Mouse (Mus musculus): ENCODE data around the gene Ell2. TPM values are rescaled to one million over a fixed set of nuclear protein-coding genes. Genes with fewer than 3 reads are reported as not detected.

The Ell2 gene
- polyA plus RNA-seq, 1 experiment from 2014 or later: 12.5 TPM

DNA sequence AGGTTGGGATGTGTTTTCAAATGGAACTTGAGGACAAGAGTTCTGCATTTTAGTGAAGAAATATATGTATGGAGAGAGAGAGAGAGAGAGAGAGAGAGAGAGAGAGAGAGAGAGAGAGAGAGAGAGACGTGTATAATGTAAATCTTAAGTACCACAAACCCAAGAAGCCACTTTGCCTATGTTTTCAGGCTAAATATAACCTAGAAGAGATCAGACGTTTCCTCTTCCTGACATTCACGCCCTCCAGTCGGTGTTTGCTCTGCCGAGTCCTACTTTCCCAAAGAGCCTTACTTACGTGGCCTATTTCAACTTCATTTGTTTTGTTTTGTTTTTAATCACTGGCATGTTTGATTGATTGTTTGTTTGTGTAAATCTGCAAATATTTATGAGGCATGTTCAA, 32.0 kb downstream of the Ell2 start:
- Histone ChIP-seq H3K9me3 (no peaks in the 10 kb centered on the region), H3K4me1 (peaks cover 23% of the 10 kb centered on the region; the same call in 1 of the 2 replicates), H3K36me3 (no peaks in the 10 kb centered on the region), H3K27ac (peak overlapping the region; percentile 56), H3K4me3 (no peak overlapping the region), H3K27me3 (ENCODE audit: insufficient read depth, poor library complexity, severe bottlenecking) (no peaks in the 10 kb centered on the region)
- WGBS: 9% methylated on average over 6 of the region's 6 CpGs
- DNase-seq (ENCODE audit: low spot score): no peak

DNA sequence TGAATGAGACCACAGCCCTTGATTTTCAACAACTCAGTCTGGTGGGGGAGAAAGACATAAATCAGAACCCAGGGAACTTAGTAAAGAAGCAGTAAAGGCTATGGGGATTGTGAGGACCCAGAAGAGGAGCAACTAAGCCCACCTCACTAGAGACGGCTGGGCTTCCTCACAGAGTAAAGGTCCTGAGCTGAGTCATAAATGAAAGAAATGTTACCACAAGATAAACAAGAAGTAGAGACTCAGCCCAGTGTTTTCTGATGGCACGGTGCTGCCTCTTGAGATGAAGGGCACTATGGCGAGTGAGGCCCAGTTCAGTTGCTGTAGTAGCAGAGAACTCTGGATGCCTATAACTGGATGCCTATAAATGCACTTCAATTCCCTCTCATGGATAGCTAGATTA, 32.4 kb downstream of the Ell2 start:
- WGBS: 51% methylated on average over 3 of the region's 3 CpGs
- Histone ChIP-seq H3K4me3 (no peak overlapping the region), H3K27ac (peak overlapping the region; percentile 24; the same call in 1 of the 2 replicates), H3K4me1 (peaks cover 21% of the 10 kb centered on the region; the same call in 1 of the 2 replicates), H3K27me3 (ENCODE audit: insufficient read depth, poor library complexity, severe bottlenecking) (no peaks in the 10 kb centered on the region), H3K36me3 (no peaks in the 10 kb centered on the region), H3K9me3 (no peaks in the 10 kb centered on the region)
- no peak for DNase-seq (ENCODE audit: low spot score)

DNA sequence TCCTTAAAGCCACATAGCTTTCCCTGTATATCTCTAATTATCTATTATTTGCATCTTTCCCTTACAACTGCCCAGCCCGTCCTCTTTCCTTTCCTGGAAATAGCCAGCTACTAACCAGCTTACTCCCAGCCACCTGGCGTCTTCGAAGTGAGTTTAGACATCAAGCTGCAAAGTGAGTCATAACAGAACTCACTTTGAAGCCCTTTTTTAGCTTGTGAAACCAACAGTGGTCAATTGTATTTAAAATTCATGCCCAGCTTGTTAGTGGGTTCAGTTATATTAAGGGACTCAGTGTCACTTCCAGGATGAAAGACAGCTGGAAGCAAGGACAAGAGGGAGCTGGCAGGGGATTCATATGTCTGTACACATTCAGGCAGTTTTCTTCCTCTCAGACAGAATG, 33.5 kb downstream of the Ell2 start:
- Histone ChIP-seq H3K9me3 (no peaks in the 10 kb centered on the region), H3K4me1 (peaks cover 21% of the 10 kb centered on the region; the same call in 1 of the 2 replicates), H3K27me3 (ENCODE audit: insufficient read depth, poor library complexity, severe bottlenecking) (no peaks in the 10 kb centered on the region), H3K4me3 (no peak overlapping the region), H3K27ac (no peak overlapping the region), H3K36me3 (no peaks in the 10 kb centered on the region)
- 55% methylated on average over 3 of the region's 3 CpGs for WGBS
- no peak for DNase-seq (ENCODE audit: low spot score)

DNA sequence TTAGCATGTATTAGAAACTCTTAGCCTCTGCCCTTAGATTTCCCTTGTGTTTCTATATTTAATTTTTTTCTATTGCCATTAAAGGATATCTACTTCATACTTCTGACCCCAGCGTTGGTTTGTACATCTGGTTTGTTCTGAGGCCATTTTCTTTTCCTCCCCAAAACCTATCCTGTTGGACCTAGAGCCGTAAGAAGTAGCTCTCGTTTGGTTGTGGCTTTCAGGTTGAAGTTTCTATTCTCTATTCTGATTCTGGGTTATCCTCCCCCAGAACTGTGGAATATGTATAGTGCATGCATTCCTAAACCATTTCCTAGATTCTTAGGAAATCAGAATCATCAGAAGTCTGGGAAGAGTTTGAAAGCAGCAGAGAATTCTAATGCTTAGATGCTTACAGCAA, 34.6 kb downstream of the Ell2 start:
- whole genome bisulfite sequencing: 87% methylated on average over 3 of the region's 3 CpGs
- Histone ChIP-seq H3K27me3 (ENCODE audit: insufficient read depth, poor library complexity, severe bottlenecking) (no peaks in the 10 kb centered on the region), H3K9me3 (no peaks in the 10 kb centered on the region), H3K4me1 (peaks cover 21% of the 10 kb centered on the region; the same call in 1 of the 2 replicates), H3K4me3 (no peak overlapping the region), H3K36me3 (no peaks in the 10 kb centered on the region), H3K27ac (no peak overlapping the region)
- no peak for DNase-seq (ENCODE audit: low spot score)

DNA sequence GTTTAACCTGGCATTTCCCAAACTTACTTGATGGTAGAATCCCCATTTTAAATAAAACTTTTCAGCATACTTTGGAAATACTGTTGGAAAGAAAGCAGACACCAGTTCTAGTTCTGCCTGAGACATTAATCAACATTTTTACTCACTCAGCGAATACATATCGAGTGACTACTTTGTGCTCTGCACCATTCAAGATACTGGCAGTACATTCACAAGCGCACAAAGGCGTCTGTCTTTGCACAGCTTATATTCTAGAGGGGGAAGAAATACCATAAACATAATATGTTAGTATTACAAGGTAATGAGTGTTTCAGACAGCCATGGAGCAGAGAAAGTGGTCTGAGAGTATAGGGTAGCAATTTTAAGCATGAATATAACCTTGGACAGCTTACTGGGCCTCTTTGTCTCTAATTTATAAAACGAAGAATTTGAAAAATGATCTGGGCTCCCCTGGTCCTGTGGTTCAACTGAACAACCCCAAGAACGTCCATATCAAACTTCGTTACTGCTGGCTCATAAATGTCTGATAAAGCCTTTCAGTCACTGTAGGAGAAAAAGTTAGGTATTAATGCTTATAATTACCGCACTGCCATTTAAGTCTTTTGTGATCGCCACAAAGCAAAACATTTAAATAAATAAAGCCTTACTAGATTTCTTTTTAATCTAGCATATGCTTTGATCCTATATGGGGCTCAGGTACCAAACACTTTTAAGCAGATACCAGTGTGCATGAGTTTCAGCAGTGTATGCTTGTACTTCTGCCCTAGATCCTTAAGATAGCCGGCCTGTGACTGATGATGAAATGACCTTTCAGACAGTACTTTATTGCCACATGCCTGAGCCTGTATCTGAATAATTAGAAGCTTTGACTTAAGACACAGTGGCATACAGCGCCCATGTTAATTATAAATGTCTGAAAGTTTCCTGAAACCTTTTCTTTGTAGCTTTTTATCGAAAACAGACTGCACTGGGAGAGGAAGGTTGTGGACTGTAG, 35.5 kb downstream of the Ell2 start:
- no peaks in the 10 kb centered on the region for H3K27me3 ChIP-seq (ENCODE audit: insufficient read depth, poor library complexity, severe bottlenecking)
- no peak for DNase-seq (ENCODE audit: low spot score)
- no peaks in the 10 kb centered on the region for H3K36me3 ChIP-seq
- H3K4me3 ChIP-seq: no peak overlapping the region
- H3K4me1 ChIP-seq: peaks cover 21% of the 10 kb centered on the region; the same call in 1 of the 2 replicates
- H3K27ac ChIP-seq: no peak overlapping the region
- no peaks in the 10 kb centered on the region for H3K9me3 ChIP-seq
- 83% methylated on average over 12 of the region's 12 CpGs for WGBS

DNA sequence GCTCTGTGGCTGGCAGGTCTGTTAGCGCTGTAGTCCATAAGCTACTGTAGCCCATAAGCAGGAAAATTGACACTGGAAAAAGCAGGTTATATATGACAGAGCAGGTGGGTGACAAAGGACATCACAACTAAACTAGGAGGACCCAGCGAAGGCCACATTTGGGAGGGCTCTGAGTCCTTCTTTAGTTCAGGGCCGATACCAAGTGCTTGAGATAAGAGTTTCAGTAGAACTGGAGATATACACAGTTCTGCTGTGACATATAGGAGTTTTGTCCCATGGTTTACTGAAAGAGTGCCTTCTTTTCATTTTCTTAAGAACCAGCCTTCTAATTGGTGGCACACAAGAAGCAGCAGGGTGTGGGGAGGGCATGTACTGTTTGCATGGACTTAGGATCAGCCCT, 36.4 kb downstream of the Ell2 start:
- H3K27me3 ChIP-seq (ENCODE audit: insufficient read depth, poor library complexity, severe bottlenecking): no peaks in the 10 kb centered on the region
- no peak overlapping the region for H3K4me3 ChIP-seq
- H3K4me1 ChIP-seq: peaks cover 19% of the 10 kb centered on the region; the same call in 1 of the 2 replicates
- 71% methylated on average over 3 of the region's 3 CpGs for WGBS
- H3K27ac ChIP-seq: no peak overlapping the region
- no peaks in the 10 kb centered on the region for H3K36me3 ChIP-seq
- H3K9me3 ChIP-seq: no peaks in the 10 kb centered on the region
- DNase-seq (ENCODE audit: low spot score): no peak

DNA sequence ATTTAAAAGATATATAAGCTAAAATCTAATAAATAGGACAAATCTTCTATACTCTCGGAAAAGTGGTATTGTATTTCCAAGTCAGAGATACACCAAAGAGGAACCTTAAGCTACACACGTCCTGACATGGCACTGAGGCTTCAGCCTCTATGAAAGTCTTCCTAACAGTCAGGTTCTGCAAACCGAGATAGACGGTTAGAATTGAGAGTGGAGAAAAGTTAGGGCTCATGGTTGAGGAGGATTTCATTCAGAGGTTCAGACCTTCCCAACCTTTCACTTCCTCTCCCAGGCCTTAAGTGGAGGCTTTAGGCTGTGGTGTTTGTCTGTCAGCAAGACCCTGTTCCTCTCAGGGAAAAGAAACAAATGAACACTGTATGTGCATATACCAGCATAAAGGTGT, 37.5 kb downstream of the Ell2 start:
- H3K27ac ChIP-seq: no peak overlapping the region
- no peaks in the 10 kb centered on the region for H3K9me3 ChIP-seq
- peaks cover 10% of the 10 kb centered on the region; the same call in 1 of the 2 replicates for H3K4me1 ChIP-seq
- no peak for DNase-seq (ENCODE audit: low spot score)
- no peaks in the 10 kb centered on the region for H3K36me3 ChIP-seq
- no peak overlapping the region for H3K4me3 ChIP-seq
- WGBS: 81% methylated on average over 4 of the region's 4 CpGs
- no peaks in the 10 kb centered on the region for H3K27me3 ChIP-seq (ENCODE audit: insufficient read depth, poor library complexity, severe bottlenecking)

DNA sequence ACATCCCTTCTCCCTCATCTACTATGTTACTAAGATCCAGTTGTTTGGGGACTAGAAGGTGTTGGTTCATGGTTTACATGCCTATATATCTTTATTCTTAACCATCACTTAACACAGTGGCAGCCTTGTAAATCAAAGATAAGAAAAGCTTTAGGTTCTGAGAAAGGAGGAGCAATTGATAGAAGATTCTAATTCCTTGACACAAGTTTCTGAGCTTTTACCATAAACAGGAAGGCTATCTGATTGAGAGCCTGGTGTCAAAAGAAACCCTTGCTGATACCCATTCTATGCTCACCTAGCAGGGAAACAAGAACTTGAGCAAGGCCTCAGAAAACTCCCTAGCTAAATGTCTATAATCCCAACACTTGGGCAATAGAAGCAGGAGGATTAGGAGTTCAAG, 38.8 kb downstream of the Ell2 start:
- DNase-seq (ENCODE audit: low spot score): no peak
- Histone ChIP-seq H3K36me3 (no peaks in the 10 kb centered on the region), H3K27me3 (ENCODE audit: insufficient read depth, poor library complexity, severe bottlenecking) (no peaks in the 10 kb centered on the region), H3K9me3 (no peaks in the 10 kb centered on the region), H3K27ac (no peak overlapping the region), H3K4me3 (no peak overlapping the region), H3K4me1 (peaks cover 4% of the 10 kb centered on the region; the same call in 1 of the 2 replicates)

DNA sequence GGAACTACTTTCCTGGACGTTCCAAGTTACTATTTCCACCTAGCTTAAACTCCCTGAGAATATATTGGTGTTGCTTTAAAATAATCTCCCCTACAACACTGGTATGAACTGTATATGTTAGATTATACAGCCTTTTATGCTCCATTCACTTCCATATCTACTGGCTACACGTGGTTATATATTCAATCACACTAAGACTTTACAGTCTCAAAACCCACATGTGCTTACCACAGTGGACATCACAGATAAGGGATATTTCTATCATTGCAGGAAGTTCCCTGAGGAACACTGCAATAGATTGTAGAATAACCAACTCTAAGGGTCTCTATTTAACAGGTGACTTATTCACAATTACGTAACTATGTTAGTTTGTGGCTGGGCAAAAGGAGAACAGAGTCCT, 40.7 kb downstream of the Ell2 start:
- H3K27ac ChIP-seq: no peak overlapping the region
- H3K27me3 ChIP-seq (ENCODE audit: insufficient read depth, poor library complexity, severe bottlenecking): no peaks in the 10 kb centered on the region
- DNase-seq (ENCODE audit: low spot score): no peak
- H3K4me3 ChIP-seq: no peak overlapping the region
- no peaks in the 10 kb centered on the region for H3K36me3 ChIP-seq
- no peaks in the 10 kb centered on the region for H3K9me3 ChIP-seq
- H3K4me1 ChIP-seq: peaks cover 4% of the 10 kb centered on the region; the same call in 1 of the 2 replicates
- WGBS: 85% methylated on average over 3 of the region's 3 CpGs

DNA sequence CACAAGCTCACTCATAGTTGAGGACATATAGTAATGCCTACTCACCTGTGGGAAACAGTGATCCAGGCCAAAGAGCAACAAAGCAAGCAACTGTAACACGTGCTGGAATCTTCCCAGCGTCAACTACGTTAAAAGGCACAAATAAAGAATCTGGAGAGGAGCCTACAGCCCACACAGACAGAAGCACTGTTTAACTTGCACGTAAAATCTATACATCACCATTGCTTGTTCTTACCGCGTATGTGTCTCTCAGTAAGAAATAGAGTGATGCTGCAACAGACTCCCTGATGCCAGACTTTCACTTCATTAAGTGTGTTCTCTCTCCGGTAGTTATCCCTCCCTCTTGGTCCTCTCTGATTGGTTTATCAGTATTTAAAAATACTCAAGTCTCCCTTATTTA, 42.1 kb downstream of the Ell2 start:
- 91% methylated on average over 7 of the region's 7 CpGs for WGBS

DNA sequence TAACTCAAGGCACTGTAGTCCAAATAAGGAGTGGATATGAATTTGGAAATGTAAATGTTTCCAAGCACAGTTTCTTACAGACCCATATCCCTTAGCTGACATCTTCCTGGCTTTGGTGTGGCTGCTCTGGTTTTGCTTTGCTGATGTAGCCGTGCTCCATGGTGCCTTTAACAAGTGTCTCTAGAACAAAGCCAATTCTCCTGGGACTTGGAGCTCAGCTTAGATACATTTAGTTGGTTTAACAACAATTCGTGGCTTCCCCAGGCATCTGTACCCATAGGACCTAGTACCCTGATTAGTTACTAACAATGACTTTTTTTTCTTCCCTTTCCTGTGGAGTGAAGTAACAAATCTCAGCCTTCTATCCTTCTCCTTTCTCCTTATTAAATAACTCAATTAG, 44.2 kb downstream of the Ell2 start:
- Histone ChIP-seq H3K27ac (no peak overlapping the region), H3K27me3 (ENCODE audit: insufficient read depth, poor library complexity, severe bottlenecking) (no peaks in the 10 kb centered on the region), H3K4me1 (no peaks in the 10 kb centered on the region), H3K36me3 (no peaks in the 10 kb centered on the region), H3K4me3 (no peak overlapping the region), H3K9me3 (no peaks in the 10 kb centered on the region)
- 71% methylated on average over 2 of the region's 2 CpGs for WGBS
- no peak for DNase-seq (ENCODE audit: low spot score)

More for the DNA sequence above, 42.1 kb downstream of the Ell2 start:
- DNase-seq (ENCODE audit: low spot score): no peak
- H3K27ac ChIP-seq: no peak overlapping the region
- no peaks in the 10 kb centered on the region for H3K9me3 ChIP-seq
- H3K4me1 ChIP-seq: no peaks in the 10 kb centered on the region
- H3K4me3 ChIP-seq: no peak overlapping the region
- H3K27me3 ChIP-seq (ENCODE audit: insufficient read depth, poor library complexity, severe bottlenecking): no peaks in the 10 kb centered on the region
- no peaks in the 10 kb centered on the region for H3K36me3 ChIP-seq

DNA sequence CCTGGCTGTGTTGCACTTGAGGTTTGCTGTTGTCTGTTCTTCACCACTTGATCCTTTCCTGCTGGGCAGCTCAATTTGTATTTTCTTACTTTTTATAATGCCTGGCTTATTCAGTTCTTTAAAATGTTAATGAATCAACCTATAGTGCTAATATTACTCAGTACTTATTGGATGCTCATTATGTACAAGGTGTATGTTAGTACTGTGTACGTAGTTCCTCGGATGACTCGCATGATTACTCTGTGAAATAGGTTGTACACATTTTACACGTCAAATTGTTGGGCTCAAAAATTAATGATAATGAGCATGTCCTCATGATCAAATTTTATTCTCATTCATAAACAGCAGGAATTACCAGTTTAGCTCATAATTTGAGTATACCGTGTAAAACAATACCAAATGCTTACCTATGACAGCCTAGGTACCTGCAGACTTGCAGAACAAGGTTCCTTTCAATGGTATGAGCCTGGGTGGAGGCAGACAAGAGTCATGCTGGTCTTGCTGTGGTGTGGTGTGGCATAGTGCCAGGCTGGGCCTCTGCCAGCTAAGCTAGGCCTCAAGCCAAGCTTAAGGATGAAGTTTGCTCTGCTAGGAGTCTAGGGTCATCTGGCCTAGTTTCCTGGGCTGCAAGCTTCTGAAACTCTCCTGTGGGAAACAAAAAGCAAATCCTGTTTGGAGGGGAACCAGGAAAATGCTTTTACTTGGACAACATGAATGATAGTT, 45.8 kb downstream of the Ell2 start:
- WGBS: 91% methylated on average over 5 of the region's 5 CpGs
- DNase-seq (ENCODE audit: low spot score): no peak
- H3K9me3 ChIP-seq: no peaks in the 10 kb centered on the region
- H3K27me3 ChIP-seq (ENCODE audit: insufficient read depth, poor library complexity, severe bottlenecking): no peaks in the 10 kb centered on the region
- no peak overlapping the region for H3K27ac ChIP-seq
- no peak overlapping the region for H3K4me3 ChIP-seq
- no peaks in the 10 kb centered on the region for H3K4me1 ChIP-seq
- H3K36me3 ChIP-seq: no peaks in the 10 kb centered on the region

DNA sequence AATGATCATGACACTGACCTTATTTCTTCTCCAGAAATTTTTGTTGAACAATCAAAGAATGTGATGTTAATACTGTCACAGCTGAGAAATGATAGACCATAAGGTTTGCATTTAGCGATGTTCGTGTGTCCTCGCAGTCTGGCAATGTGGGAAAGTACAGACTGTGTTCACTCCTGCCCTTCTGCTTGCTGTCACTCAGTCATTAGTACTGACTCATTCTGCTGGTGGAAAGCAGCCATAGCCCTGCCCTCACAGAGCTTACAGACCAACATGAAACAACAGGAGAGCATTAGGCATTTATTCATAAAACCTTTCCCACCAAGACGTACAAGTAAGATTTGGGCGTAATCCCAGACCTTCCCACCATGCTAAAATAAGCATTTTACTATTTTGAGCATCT, 47.8 kb downstream of the Ell2 start:
- 87% methylated on average over 5 of the region's 5 CpGs for WGBS
- H3K9me3 ChIP-seq: no peaks in the 10 kb centered on the region
- H3K4me1 ChIP-seq: no peaks in the 10 kb centered on the region
- no peaks in the 10 kb centered on the region for H3K36me3 ChIP-seq
- no peak overlapping the region for H3K4me3 ChIP-seq
- DNase-seq (ENCODE audit: low spot score): no peak
- no peak overlapping the region for H3K27ac ChIP-seq
- H3K27me3 ChIP-seq (ENCODE audit: insufficient read depth, poor library complexity, severe bottlenecking): no peaks in the 10 kb centered on the region

Data from heart, embryonic 10.5 days (tissue).